Mouse (Mus musculus): ENCODE results near the gene Slc25a35.

GRCm38 (mm10) chr11:68924749-68925148, 43.2 kb upstream of the Slc25a35 start:
- no peak for TF ChIP-seq ZKSCAN1 (IDR thresholded peaks at IDR 0.05; ENCODE audit: borderline replicate concordance, low read depth, low read length)
- TF ChIP-seq CTCF (conservative IDR thresholded peaks at IDR 0.05 in 1 of 2, IDR thresholded peaks at IDR 0.05 in 1 of 2; ENCODE audit: low read depth in 2 of 2, low read length in 2 of 2) = no peak
- no peak for TF ChIP-seq POLR2A (IDR thresholded peaks at IDR 0.05; ENCODE audit: low read depth, low read length)
- no peak for TF ChIP-seq HCFC1 (IDR thresholded peaks at IDR 0.05; ENCODE audit: low read depth, low read length)
- no peak for TF ChIP-seq JUND (conservative IDR thresholded peaks at IDR 0.05; ENCODE audit: low read depth, low read length)
